19 mouse cellular contexts compared by ENCODE assay signal in genomic region chr3:129896591-129896990, GRCm38 (mm10). TPM values are rescaled to one million over a fixed set of nuclear protein-coding genes. Genes with fewer than 3 reads are reported as not detected.
A peak's percentile ranks its signal among the peaks of the same experiment; 100 is the strongest.
DNase-seq lines count a peak whose midpoint lies in the region; ATAC-seq and TF ChIP-seq lines count a peak whose summit lies in the region.
"Had no signal": no experiment of that assay in that cellular context is flagged by ENCODE, and none has a peak within 500 bp of the region (broad histone marks: within the 10 kb centered on the region; RNA-seq: fewer than 3 reads in every experiment).

No protein-coding gene starts in this region.

- no peak overlapping the region for H3K4me3 ChIP-seq in kidney, postnatal 0 days (replicated peaks; ENCODE audit: low read depth, low read length)
- no peak overlapping the region for H3K4me3 ChIP-seq in kidney, embryonic 15.5 days (replicated peaks)
- H3K4me3 ChIP-seq in lung, postnatal 0 days (ENCODE audit: low read depth, low read length): no peak overlapping the region
- no peak overlapping the region for H3K4me3 ChIP-seq in stomach, embryonic 14.5 days (ENCODE audit: low read depth, low read length)
- H3K4me3 ChIP-seq in forebrain, postnatal 0 days (ENCODE audit: low read depth, low read length): no peak overlapping the region
- H3K4me3 ChIP-seq: embryonic facial prominence, embryonic 13.5 days; forebrain, embryonic 12.5 days; heart, embryonic 12.5 days had no signal

- TF ChIP-seq CTCF in kidney, postnatal 0 days (IDR thresholded peaks at IDR 0.05; ENCODE audit: low read depth): no peak
- TF ChIP-seq CTCF in lung, postnatal 0 days (IDR thresholded peaks at IDR 0.05): no peak
- no peak for TF ChIP-seq CTCF in forebrain, postnatal 0 days (IDR thresholded peaks at IDR 0.05; ENCODE audit: low read depth)

- WGBS in kidney, postnatal 0 days: 33% methylated on average over 6 of the region's 6 CpGs
- 27% methylated on average over 6 of the region's 6 CpGs for WGBS in kidney, embryonic 15.5 days
- WGBS in lung, postnatal 0 days: 21% methylated on average over 6 of the region's 6 CpGs
- WGBS in stomach, embryonic 14.5 days: 35% methylated on average over 6 of the region's 6 CpGs
- 92% methylated on average over 6 of the region's 6 CpGs for WGBS in forebrain, postnatal 0 days

- no peak for ATAC-seq in kidney, postnatal 0 days (replicated peaks; ENCODE audit: low FRiP score, low read depth)
- no peak for ATAC-seq in kidney, embryonic 15.5 days (replicated peaks; ENCODE audit: low FRiP score)
- ATAC-seq in lung, postnatal 0 days: no peak
- ATAC-seq in stomach, embryonic 14.5 days (ENCODE audit: insufficient number of reproducible peaks, insufficient read depth, low FRiP score, low read depth): no peak
- ATAC-seq in forebrain, postnatal 0 days: no peak
- ATAC-seq: forebrain, embryonic 16.5 days had no signal

- no peak overlapping the region for H3K4me2 ChIP-seq in kidney, postnatal 0 days (ENCODE audit: low read length)
- H3K4me2 ChIP-seq in kidney, embryonic 15.5 days: no peak overlapping the region
- no peak overlapping the region for H3K4me2 ChIP-seq in lung, postnatal 0 days (replicated peaks; ENCODE audit: low read depth, low read length)
- no peak overlapping the region for H3K4me2 ChIP-seq in stomach, embryonic 14.5 days (replicated peaks; ENCODE audit: low read depth, low read length)
- H3K4me2 ChIP-seq in forebrain, postnatal 0 days (ENCODE audit: low read depth): no peak overlapping the region
- H3K4me2 ChIP-seq: embryonic facial prominence, embryonic 13.5 days; forebrain, embryonic 12.5 days; heart, embryonic 12.5 days had no signal

- no peak overlapping the region for H3K27ac ChIP-seq in kidney, postnatal 0 days
- no peak overlapping the region for H3K27ac ChIP-seq in kidney, embryonic 15.5 days
- no peak overlapping the region for H3K27ac ChIP-seq in lung, postnatal 0 days (ENCODE audit: low read length)
- H3K27ac ChIP-seq in stomach, embryonic 14.5 days (ENCODE audit: low read length): 0 out of 2 replicates have a peak overlapping the region, but pooled peaks have one; percentile 3
- H3K27ac ChIP-seq in forebrain, postnatal 0 days (ENCODE audit: low read depth, low read length): no peak overlapping the region
- H3K27ac ChIP-seq: embryonic facial prominence, embryonic 13.5 days; forebrain, embryonic 12.5 days had no signal

- no peaks in the 10 kb centered on the region for H3K9me3 ChIP-seq in kidney, postnatal 0 days (replicated peaks; ENCODE audit: low read length)
- H3K9me3 ChIP-seq in kidney, embryonic 15.5 days (replicated peaks): no peaks in the 10 kb centered on the region
- no peaks in the 10 kb centered on the region for H3K9me3 ChIP-seq in lung, postnatal 0 days (ENCODE audit: low read length)
- no peaks in the 10 kb centered on the region for H3K9me3 ChIP-seq in stomach, embryonic 14.5 days (ENCODE audit: control insufficient read depth, low read depth, low read length)
- H3K9me3 ChIP-seq in forebrain, postnatal 0 days (ENCODE audit: low read length): no peaks in the 10 kb centered on the region
- H3K9me3 ChIP-seq: embryonic facial prominence, embryonic 13.5 days; forebrain, embryonic 12.5 days; heart, embryonic 12.5 days had no signal

- no peak for TF ChIP-seq EP300 in lung, postnatal 0 days (IDR thresholded peaks at IDR 0.05)

- H3K36me3 ChIP-seq in kidney, postnatal 0 days (ENCODE audit: insufficient read depth, low read length): 0 out of 2 replicates have a peak, but pooled peaks cover 3% of the 10 kb centered on the region
- H3K36me3 ChIP-seq in kidney, embryonic 15.5 days: peaks cover 14% of the 10 kb centered on the region
- no peaks in the 10 kb centered on the region for H3K36me3 ChIP-seq in lung, postnatal 0 days (ENCODE audit: insufficient read depth, low read length)
- no peaks in the 10 kb centered on the region; the same call in 1 of the 2 replicates for H3K36me3 ChIP-seq in stomach, embryonic 14.5 days (ENCODE audit: control insufficient read depth, insufficient read depth, low read length)
- H3K36me3 ChIP-seq in forebrain, postnatal 0 days (ENCODE audit: insufficient read depth): peaks cover 29% of the 10 kb centered on the region

- peak; percentile 51 for DNase-seq in kidney, postnatal 0 days (ENCODE audit: low spot score)
- DNase-seq in lung, postnatal 0 days (ENCODE audit: low spot score): peak; percentile 22
- no peak for DNase-seq in lung, postnatal 4 days
- DNase-seq in forebrain, postnatal 0 days: no peak
- no peak for DNase-seq in left cerebral cortex, adult 11 months (ENCODE audit: low spot score)
- DNase-seq: adrenal gland, adult 2 months; adrenal gland, postnatal 25 days; cerebellum, adult 18-20 months; cerebellum, adult 9-11 months; cerebellum, postnatal 36 days; gastrocnemius, postnatal 14 days; heart, postnatal 36 days had no signal

- no peak overlapping the region for H3K9ac ChIP-seq in kidney, postnatal 0 days (ENCODE audit: low read depth, low read length)
- no peak overlapping the region for H3K9ac ChIP-seq in kidney, embryonic 15.5 days
- H3K9ac ChIP-seq in lung, postnatal 0 days (replicated peaks; ENCODE audit: low read depth): no peak overlapping the region
- no peak overlapping the region for H3K9ac ChIP-seq in stomach, embryonic 14.5 days (replicated peaks; ENCODE audit: low read depth, low read length)
- H3K9ac ChIP-seq in forebrain, postnatal 0 days: no peak overlapping the region
- H3K9ac ChIP-seq: embryonic facial prominence, embryonic 13.5 days; forebrain, embryonic 12.5 days; heart, embryonic 12.5 days had no signal

- H3K4me1 ChIP-seq in kidney, postnatal 0 days (replicated peaks; ENCODE audit: insufficient read depth, low read length): no peaks in the 10 kb centered on the region
- peaks cover 22% of the 10 kb centered on the region for H3K4me1 ChIP-seq in kidney, embryonic 15.5 days
- H3K4me1 ChIP-seq in lung, postnatal 0 days (ENCODE audit: insufficient read depth, low read depth, low read length): no peaks in the 10 kb centered on the region; the same call in 1 of the 2 replicates
- no peaks in the 10 kb centered on the region for H3K4me1 ChIP-seq in stomach, embryonic 14.5 days (ENCODE audit: control insufficient read depth, insufficient read depth, low read length)
- peaks cover under 1% of the 10 kb centered on the region; the same call in 1 of the 2 replicates for H3K4me1 ChIP-seq in forebrain, postnatal 0 days (ENCODE audit: insufficient read depth)

- H3K27me3 ChIP-seq in kidney, postnatal 0 days (ENCODE audit: insufficient read depth, low read length): no peaks in the 10 kb centered on the region
- H3K27me3 ChIP-seq in kidney, embryonic 15.5 days: no peaks in the 10 kb centered on the region
- H3K27me3 ChIP-seq in lung, postnatal 0 days (replicated peaks; ENCODE audit: insufficient read depth, low read length): no peaks in the 10 kb centered on the region
- H3K27me3 ChIP-seq in stomach, embryonic 14.5 days (ENCODE audit: control insufficient read depth, insufficient read depth, low read length): no peaks in the 10 kb centered on the region
- no peaks in the 10 kb centered on the region for H3K27me3 ChIP-seq in forebrain, postnatal 0 days (ENCODE audit: insufficient read depth, low read length)
- H3K27me3 ChIP-seq: CH12.LX; embryonic facial prominence, embryonic 13.5 days; forebrain, embryonic 12.5 days; heart, embryonic 12.5 days had no signal

RNA-seq across cellular contexts. Expression of gene Casp6, which starts 4.6 kb away (rescaled TPM):
- polyA plus RNA-seq in kidney, postnatal 0 days (2015; fragmentation: Nextera tagmentation; extraction: Ambion mirVana): 80.6 and 81.2 TPM in 2 replicates
- polyA plus RNA-seq in kidney, embryonic 15.5 days (2015; fragmentation: Nextera tagmentation; extraction: Ambion mirVana): 79.2 and 79.3 TPM in 2 replicates
- 76.5 and 83.4 TPM in 2 replicates for polyA plus RNA-seq in lung, postnatal 0 days (2015; fragmentation: Nextera tagmentation; extraction: Ambion mirVana)
- 98.6 and 112 TPM in 2 replicates for polyA plus RNA-seq in stomach, embryonic 14.5 days (2014; fragmentation: Nextera tagmentation; extraction: Ambion mirVana)
- total RNA-seq in forebrain, postnatal 0 days (2014; rRNA removed): 4.6 and 8.1 TPM in 2 replicates
- 17.6 and 19.7 TPM in 2 replicates for polyA plus RNA-seq in forebrain, postnatal 0 days (2015; fragmentation: Nextera tagmentation; extraction: Ambion mirVana)

RNA-seq across cellular contexts. Expression of gene Pla2g12a, which starts 18.2 kb away (rescaled TPM):
- 55.4 and 57.1 TPM in 2 replicates for polyA plus RNA-seq in kidney, postnatal 0 days (2015; fragmentation: Nextera tagmentation; extraction: Ambion mirVana)
- polyA plus RNA-seq in kidney, embryonic 15.5 days (2015; fragmentation: Nextera tagmentation; extraction: Ambion mirVana): 41.5 and 43.8 TPM in 2 replicates
- polyA plus RNA-seq in lung, postnatal 0 days (2015; fragmentation: Nextera tagmentation; extraction: Ambion mirVana): 34.0 and 43.7 TPM in 2 replicates
- polyA plus RNA-seq in stomach, embryonic 14.5 days (2014; fragmentation: Nextera tagmentation; extraction: Ambion mirVana): 38.5 and 50.1 TPM in 2 replicates
- total RNA-seq in forebrain, postnatal 0 days (2014; rRNA removed): 28.4 and 28.7 TPM in 2 replicates
- 51.7 and 55.3 TPM in 2 replicates for polyA plus RNA-seq in forebrain, postnatal 0 days (2015; fragmentation: Nextera tagmentation; extraction: Ambion mirVana)

Comparison
In these comparisons a context has a peak if more than half of its experiments do, and no peak if none do; other contexts are left out.
1. DNase-seq: peak in kidney, postnatal 0 days (single experiment) and lung, postnatal 0 days (single experiment); none in lung, postnatal 4 days (0 of 2), forebrain, postnatal 0 days (single experiment) and left cerebral cortex, adult 11 months (single experiment).